Mouse (Mus musculus) frontal cortex, postnatal 14 days (tissue): Measurements from ENCODE around the gene Mif4gd.

ENCODE experiments used
- DNase-seq, 2 experiments: peaks; one replicate each; pipeline ENCODE4 v3.0.0; 2022; ENCODE audit warnings: low spot score in 2 of 2

Gene Mif4gd

GRCm38 (mm10) chr11:115579080-115579479 lies 33.7 kb downstream of the Mif4gd start:
- no peak for DNase-seq

DNA sequence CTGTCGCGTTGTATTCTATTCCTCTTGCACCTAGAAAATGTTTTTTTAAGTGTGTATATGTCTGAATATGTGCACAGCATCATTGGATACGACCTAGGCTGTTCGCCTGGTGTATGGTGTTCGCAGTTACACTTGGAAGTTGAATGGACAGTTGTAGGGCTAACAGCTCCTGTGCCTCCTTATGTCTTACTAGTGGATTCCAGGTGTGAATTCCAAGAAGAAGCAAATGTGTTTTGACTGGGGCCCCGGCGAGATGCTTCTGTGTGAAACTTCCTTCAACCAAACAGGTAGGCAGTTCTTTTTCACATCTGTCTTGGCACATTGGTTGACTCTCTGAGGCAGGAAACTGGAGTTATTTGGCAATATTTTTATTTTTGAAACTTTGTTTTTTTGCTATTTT lies 47.8 kb downstream of the Mif4gd start:
- DNase-seq = no peak

- peak; percentile 94 to 97 for DNase-seq
Observed at GRCm38 (mm10) chr11:115564064-115564809, 48.5 kb downstream of the Mif4gd start, which contains the start of gene Nup85. Gene Nup85 (plus strand): TSS chr11:115564434.

GRCm38 (mm10) chr11:115563406-115563805 lies 49.4 kb downstream of the Mif4gd start:
- DNase-seq = no peak
